Mouse (Mus musculus) forebrain, embryonic 16.5 days (tissue): Measurements from ENCODE around the gene Scp2. TPM values are rescaled to one million over a fixed set of nuclear protein-coding genes. Genes with fewer than 3 reads are reported as not detected.
A peak's percentile ranks its signal among the peaks of the same experiment; 100 is the strongest.

ENCODE experiments used
- ATAC-seq: fragments of 200-750 bp; cut with Nextera tagmentation; 2 replicates; pipeline ENCODE4 v1.8.0; 2017; ENCODE audit warnings: mild to moderate bottlenecking, moderate library complexity
- H3K27ac ChIP-seq: fragments of 300-500 bp; sonication (generic); 2 replicates; pipeline ENCODE4 v1.5.1; 2014; ENCODE audit warnings: low read length, control low read depth
- H3K27me3 ChIP-seq: fragments of 300-500 bp; sonication (generic); replicated peaks from 2 replicates; pipeline ENCODE4 v1.6.1; 2014; ENCODE audit warnings: low read length; ENCODE audit not compliant: control insufficient read depth, insufficient read depth
- H3K36me3 ChIP-seq: fragments of 300-500 bp; sonication (generic); 2 replicates; pipeline ENCODE4 v1.6.1; 2014; ENCODE audit not compliant: control insufficient read depth, insufficient read depth
- H3K4me1 ChIP-seq: fragments of 300-500 bp; sonication (generic); replicated peaks from 2 replicates; pipeline ENCODE4 v1.6.1; 2014; ENCODE audit warnings: low read length; ENCODE audit not compliant: control insufficient read depth, insufficient read depth
- H3K4me2 ChIP-seq: fragments of 300-500 bp; sonication (generic); 2 replicates; pipeline ENCODE4 v1.6.1; 2014; ENCODE audit warnings: mild to moderate bottlenecking, low read length, control low read depth
- H3K4me3 ChIP-seq: fragments of 300-500 bp; sonication (generic); replicated peaks from 2 replicates; pipeline ENCODE4 v1.5.1; 2014; ENCODE audit warnings: mild to moderate bottlenecking, low read length, control low read depth
- H3K9ac ChIP-seq: fragments of 300-500 bp; sonication (generic); replicated peaks from 2 replicates; pipeline ENCODE4 v1.6.1; 2014; ENCODE audit warnings: low read depth, low read length, control low read depth
- H3K9me3 ChIP-seq: fragments of 300-500 bp; sonication (generic); 2 replicates; pipeline ENCODE4 v1.6.1; 2016; ENCODE audit warnings: low read length; ENCODE audit not compliant: control insufficient read depth
- WGBS: fragments of 180-500 bp; shearing (Covaris S2); extraction: QIAGEN DNeasy Blood & Tissue Kit; methylation state at CpG from one replicate; pipeline ENCODE4 v1.1.7; 2014; 5-methylcytosine and 5-hydroxymethylcytosine counted together
- polyA plus RNA-seq: library from polyadenylated mRNA; unstranded; fragments of >200 nt; fragmentation: Nextera tagmentation; extraction: Ambion mirVana; gene quantifications from 2 replicates; pipeline ENCODE4 v1.2.1, GENCODE M21; 2015

Gene Scp2
- polyA plus RNA-seq, 1 experiment from 2014 or later, result 195 TPM

DNA sequence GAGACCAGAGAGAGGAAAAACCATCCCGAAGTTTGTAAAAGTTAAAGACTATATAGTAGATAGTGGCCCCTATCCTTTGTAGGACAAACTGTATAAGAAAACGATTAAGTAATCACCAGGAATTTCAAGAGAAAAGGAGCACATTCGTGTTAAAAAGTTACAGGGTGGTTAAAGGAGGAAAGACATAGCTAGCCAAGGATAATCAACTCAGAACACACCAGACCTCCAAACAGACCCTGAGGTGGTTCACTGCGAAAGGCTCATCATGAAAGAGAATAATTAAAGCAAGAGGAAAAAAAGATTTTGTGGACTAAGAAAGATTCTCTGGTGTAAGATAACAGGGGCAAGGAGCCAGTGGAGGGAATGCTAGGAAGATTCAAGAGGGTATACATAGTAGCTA lies 74.5 kb downstream of the Scp2 start:
- WGBS, result 67% methylated on average over 4 of the region's 4 CpGs
- Histone ChIP-seq H3K9ac (peak overlapping the region; percentile 60), H3K36me3 (peaks cover 4% of the 10 kb centered on the region; the same call in 1 of the 2 replicates), H3K27ac (no peak overlapping the region), H3K4me1 (peaks cover 10% of the 10 kb centered on the region), H3K27me3 (no peaks in the 10 kb centered on the region), H3K4me2 (peak overlapping the region; percentile 92), H3K9me3 (no peaks in the 10 kb centered on the region), H3K4me3 (peak overlapping the region; percentile 64)
- no peak for ATAC-seq

DNA sequence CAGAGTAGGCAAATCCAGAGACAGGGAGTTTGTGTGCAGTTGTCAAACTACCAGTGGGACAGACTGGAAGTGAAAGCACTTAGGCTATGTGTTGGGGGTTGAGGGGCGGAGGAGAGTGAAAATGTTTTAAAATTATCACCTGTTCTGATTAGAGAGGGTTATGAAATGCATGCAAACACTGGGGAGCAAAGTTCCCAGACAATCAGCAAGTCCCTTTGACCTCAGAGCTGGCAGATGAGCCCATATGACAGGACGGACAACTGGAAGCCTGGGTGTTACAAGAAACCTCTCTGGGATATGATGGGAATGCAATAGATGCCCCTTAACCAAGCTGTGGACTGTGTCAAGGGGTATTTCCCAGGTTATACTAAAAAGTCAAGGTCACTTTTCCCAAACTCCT lies 76.7 kb downstream of the Scp2 start:
- no peak overlapping the region for H3K27ac ChIP-seq
- ATAC-seq, result no peak
- no peaks in the 10 kb centered on the region for H3K9me3 ChIP-seq
- H3K27me3 ChIP-seq, result no peaks in the 10 kb centered on the region
- WGBS, result 88% methylated on average over 2 of the region's 2 CpGs
- peaks cover 10% of the 10 kb centered on the region for H3K4me1 ChIP-seq
- H3K9ac ChIP-seq, result no peak overlapping the region
- no peak overlapping the region for H3K4me3 ChIP-seq
- H3K4me2 ChIP-seq, result no peak overlapping the region
- peaks cover 4% of the 10 kb centered on the region; the same call in 1 of the 2 replicates for H3K36me3 ChIP-seq

DNA sequence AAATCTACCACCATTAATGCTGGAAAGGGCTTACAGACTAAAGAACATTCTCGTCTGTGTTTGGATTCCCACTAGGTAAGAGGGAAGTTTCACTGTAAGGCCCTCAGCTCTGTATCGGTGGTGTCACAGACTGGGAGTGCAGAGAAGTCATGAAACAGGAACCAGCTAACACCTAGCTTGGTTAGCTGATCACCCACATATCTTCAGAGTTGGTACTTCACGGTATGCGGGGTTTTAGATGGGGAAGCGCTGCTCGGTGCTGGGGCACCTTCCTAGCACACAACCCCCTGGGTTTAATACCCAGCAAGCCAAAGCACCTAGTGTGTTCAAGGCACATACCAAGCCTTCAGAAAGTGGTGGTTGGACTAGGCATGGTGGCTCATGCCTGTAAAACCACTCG lies 77.5 kb downstream of the Scp2 start:
- no peak overlapping the region for H3K27ac ChIP-seq
- WGBS, result 95% methylated on average over 7 of the region's 7 CpGs
- H3K4me1 ChIP-seq, result peaks cover 10% of the 10 kb centered on the region
- H3K9ac ChIP-seq, result no peak overlapping the region
- H3K36me3 ChIP-seq, result peaks cover 9% of the 10 kb centered on the region
- H3K27me3 ChIP-seq, result no peaks in the 10 kb centered on the region
- H3K4me3 ChIP-seq, result no peak overlapping the region
- no peaks in the 10 kb centered on the region for H3K9me3 ChIP-seq
- ATAC-seq, result no peak
- H3K4me2 ChIP-seq, result no peak overlapping the region

DNA sequence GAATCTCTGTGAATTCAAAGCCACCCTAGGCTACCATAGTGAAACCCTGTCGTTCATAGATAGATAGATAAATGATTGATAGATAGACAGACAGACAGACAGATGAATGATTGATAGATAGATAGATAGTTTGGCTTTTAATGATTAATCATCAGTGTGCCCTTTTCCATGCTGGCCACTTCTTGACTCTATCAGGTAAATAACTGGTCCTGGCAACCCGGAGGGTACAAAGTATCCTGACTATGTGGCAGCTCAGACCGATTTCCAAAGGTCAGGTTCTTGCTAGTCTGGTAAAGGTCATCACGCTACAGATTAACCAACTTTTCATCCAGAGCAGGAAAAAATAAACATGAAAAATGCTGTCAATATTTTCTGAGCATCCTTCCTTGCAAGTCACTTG lies 78.2 kb downstream of the Scp2 start:
- H3K4me3 ChIP-seq, result no peak overlapping the region
- no peaks in the 10 kb centered on the region for H3K27me3 ChIP-seq
- H3K9me3 ChIP-seq, result no peaks in the 10 kb centered on the region
- peaks cover 10% of the 10 kb centered on the region for H3K4me1 ChIP-seq
- H3K36me3 ChIP-seq, result peaks cover 10% of the 10 kb centered on the region
- H3K27ac ChIP-seq, result no peak overlapping the region
- 95% methylated on average over 4 of the region's 4 CpGs for WGBS
- no peak overlapping the region for H3K9ac ChIP-seq
- H3K4me2 ChIP-seq, result no peak overlapping the region
- no peak for ATAC-seq

DNA sequence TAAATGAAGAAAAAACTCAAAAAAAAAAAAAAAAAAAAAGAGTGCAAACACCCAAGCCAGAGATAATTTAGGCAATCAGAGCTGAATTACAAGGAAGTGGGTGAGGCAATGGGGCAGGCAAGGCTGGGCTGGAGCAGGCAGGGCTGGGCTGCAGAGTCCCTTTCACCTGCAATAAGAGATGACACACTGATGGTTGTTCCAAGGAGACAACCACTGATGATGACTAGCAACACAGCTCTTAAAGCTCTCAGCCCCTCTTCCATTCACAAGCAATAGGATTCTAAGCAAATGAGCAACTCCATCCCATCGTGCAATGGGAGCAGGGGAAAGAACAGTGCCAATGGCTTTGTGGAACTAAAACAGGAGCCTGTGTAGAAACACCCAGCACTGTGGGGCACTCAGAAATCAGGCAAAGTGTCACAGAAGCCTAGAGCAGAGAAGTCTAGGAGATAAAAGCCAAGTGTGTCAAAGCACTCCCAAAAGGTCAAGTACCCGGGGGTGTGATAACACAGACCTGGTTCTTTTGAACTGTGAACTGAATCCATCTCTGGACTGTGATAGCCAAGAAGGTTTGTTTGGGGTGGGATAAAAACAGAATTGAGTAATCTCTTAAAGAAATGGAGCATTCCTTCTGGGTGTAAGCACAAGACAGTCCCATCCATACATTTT lies 79.5 kb downstream of the Scp2 start:
- 83% methylated on average over 2 of the region's 2 CpGs for WGBS
- peaks cover 5% of the 10 kb centered on the region for H3K4me1 ChIP-seq
- H3K4me2 ChIP-seq, result no peak overlapping the region
- H3K9ac ChIP-seq, result no peak overlapping the region
- H3K36me3 ChIP-seq, result peaks cover 10% of the 10 kb centered on the region
- no peaks in the 10 kb centered on the region for H3K27me3 ChIP-seq
- H3K27ac ChIP-seq, result no peak overlapping the region
- no peaks in the 10 kb centered on the region for H3K9me3 ChIP-seq
- no peak for ATAC-seq
- no peak overlapping the region for H3K4me3 ChIP-seq

DNA sequence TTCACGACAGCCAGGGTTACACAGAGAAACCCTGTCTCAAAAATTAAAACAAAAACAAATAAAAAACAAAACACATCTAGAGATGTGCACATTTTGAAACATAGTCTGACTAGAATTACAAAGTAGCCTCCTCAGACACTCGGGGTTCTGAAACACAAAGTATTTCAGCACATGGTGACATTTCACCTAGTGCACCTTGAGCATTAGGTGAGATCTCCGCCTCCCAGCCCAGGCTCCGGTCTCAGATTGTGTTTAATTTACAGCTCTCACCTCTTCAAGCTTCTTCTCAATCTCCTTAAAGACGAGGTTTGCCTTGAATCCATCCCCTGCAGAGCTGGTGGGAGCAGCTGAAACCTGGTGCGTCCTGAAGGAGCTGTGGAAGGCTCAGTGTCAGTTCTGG lies 81.2 kb downstream of the Scp2 start:
- Histone ChIP-seq H3K4me2 (no peak overlapping the region), H3K36me3 (peaks cover 10% of the 10 kb centered on the region), H3K9ac (no peak overlapping the region), H3K9me3 (no peaks in the 10 kb centered on the region), H3K4me1 (peaks cover 6% of the 10 kb centered on the region; the same call in 1 of the 2 replicates), H3K4me3 (no peak overlapping the region), H3K27me3 (no peaks in the 10 kb centered on the region), H3K27ac (no peak overlapping the region)
- WGBS, result 95% methylated on average over 6 of the region's 6 CpGs
- ATAC-seq, result no peak

DNA sequence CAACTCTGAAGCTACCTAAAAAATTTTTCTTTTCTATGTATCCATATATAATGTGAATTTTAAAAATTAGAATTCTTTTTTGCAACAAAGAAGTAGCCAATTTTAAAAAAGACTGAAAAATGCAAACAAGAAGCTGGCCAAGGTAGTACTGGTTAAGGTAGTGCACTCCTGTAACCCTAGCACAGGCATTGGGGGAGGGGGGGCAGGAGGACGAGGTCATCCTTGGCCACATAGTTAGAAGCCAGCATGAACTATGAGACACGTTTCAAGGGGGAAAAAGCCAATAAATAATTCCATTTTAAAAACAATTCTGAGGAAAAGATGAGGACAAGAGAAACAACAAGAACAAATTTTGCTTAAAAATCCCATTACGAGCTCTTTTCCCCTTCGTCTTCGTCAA lies 82.3 kb downstream of the Scp2 start:
- Histone ChIP-seq H3K9ac (no peak overlapping the region), H3K4me2 (no peak overlapping the region), H3K27me3 (no peaks in the 10 kb centered on the region), H3K27ac (no peak overlapping the region), H3K4me3 (no peak overlapping the region), H3K9me3 (no peaks in the 10 kb centered on the region), H3K36me3 (peaks cover 10% of the 10 kb centered on the region), H3K4me1 (peaks cover 6% of the 10 kb centered on the region; the same call in 1 of the 2 replicates)
- no peak for ATAC-seq
- 97% methylated on average over 5 of the region's 5 CpGs for WGBS

DNA sequence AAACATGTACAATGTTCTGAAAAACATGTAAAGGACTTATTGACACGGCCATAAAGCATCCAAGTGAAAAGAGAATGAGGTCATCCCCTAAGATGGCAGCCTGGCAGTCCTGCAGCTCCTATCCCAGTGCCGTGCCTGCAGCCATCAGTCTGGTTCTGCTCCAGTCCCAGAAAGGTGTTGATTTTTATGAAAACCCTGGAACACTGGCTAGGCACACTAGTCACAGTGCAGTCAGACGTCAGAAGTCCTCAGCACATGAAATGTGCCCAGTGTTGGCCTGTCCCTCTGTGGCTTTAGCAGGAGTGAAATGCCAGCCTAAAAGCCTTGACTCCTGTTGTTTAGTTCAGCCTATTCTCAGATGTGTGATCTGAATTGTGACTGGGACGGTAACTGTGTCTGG lies 84.0 kb downstream of the Scp2 start:
- peaks cover 6% of the 10 kb centered on the region for H3K36me3 ChIP-seq
- H3K27ac ChIP-seq, result no peak overlapping the region; the same call in 1 of the 2 replicates
- ATAC-seq, result no peak
- no peak overlapping the region for H3K4me2 ChIP-seq
- no peaks in the 10 kb centered on the region for H3K27me3 ChIP-seq
- H3K4me3 ChIP-seq, result no peak overlapping the region
- peaks cover 6% of the 10 kb centered on the region; the same call in 1 of the 2 replicates for H3K4me1 ChIP-seq
- no peak overlapping the region for H3K9ac ChIP-seq
- no peaks in the 10 kb centered on the region for H3K9me3 ChIP-seq
- 51% methylated on average over 4 of the region's 4 CpGs for WGBS

DNA sequence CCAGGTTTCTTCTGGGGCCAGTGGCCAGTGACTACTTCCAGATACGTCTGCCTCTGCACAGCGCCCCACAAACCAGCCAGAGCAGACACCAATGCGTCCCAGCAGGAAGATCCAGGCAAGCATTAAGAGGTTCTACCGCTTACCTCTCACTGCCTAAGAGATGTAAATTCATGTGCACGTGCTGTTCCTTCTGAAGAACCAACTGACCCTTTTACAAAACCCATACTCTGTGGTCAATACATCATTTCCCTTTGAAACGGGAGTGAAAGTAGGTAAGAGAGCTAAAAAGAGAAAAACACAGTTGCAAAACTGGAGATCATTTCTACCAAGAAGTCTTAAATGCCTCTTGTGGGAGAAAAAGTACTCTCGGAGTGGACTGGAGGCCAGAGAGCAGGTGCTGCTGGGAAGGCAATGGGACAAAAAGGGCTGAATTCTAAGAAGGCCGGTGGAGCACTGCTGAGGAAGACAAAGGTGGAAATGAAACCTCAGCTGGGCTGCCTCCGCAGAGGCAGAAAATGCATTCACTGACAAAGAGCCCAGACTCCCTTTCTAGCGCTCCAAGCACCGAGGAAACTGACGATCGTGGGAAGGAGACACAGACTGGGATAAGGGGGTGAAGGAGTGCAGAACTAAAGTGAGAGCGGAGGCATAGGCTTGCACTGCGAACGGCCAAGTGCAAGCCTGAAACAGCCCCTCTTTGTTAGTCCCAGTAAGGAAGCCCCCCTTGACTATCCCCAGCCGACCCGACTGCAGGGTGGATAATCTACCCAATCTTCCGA lies 85.0 kb downstream of the Scp2 start:
- H3K4me2 ChIP-seq, result peak overlapping the region; percentile 30
- no peaks in the 10 kb centered on the region for H3K27me3 ChIP-seq
- peaks cover 11% of the 10 kb centered on the region for H3K36me3 ChIP-seq
- 25% methylated on average over 19 of the region's 19 CpGs for WGBS
- no peak overlapping the region for H3K4me3 ChIP-seq
- no peak overlapping the region for H3K27ac ChIP-seq
- peaks cover 6% of the 10 kb centered on the region; the same call in 1 of the 2 replicates for H3K4me1 ChIP-seq
- H3K9ac ChIP-seq, result peak overlapping the region; percentile 9; the same call in 1 of the 2 replicates
- peak; percentile 18; the same call in 1 of the 2 replicates for ATAC-seq
- H3K9me3 ChIP-seq, result no peaks in the 10 kb centered on the region
